Mouse (Mus musculus) spleen, adult 10 weeks (tissue): ENCODE results near the gene Tbc1d24. TPM values are rescaled to one million over a fixed set of nuclear protein-coding genes. Genes with fewer than 3 reads are reported as not detected.

ENCODE experiments used
- polyA plus RNA-seq: library from polyadenylated mRNA; stranded (reverse); fragments of 350-450 nt; fragmentation: Illumina TruSeq; extraction: RNeasy Lipid Tissue Mini Kit (QIAGEN cat#74804); gene quantifications from one replicate; pipeline ENCODE4 v1.2.3, GENCODE M21; 2015; ENCODE audit warnings: low replicate concordance; ENCODE audit not compliant: insufficient read depth

Gene Tbc1d24
- polyA plus RNA-seq = 3.2 TPM

DNA sequence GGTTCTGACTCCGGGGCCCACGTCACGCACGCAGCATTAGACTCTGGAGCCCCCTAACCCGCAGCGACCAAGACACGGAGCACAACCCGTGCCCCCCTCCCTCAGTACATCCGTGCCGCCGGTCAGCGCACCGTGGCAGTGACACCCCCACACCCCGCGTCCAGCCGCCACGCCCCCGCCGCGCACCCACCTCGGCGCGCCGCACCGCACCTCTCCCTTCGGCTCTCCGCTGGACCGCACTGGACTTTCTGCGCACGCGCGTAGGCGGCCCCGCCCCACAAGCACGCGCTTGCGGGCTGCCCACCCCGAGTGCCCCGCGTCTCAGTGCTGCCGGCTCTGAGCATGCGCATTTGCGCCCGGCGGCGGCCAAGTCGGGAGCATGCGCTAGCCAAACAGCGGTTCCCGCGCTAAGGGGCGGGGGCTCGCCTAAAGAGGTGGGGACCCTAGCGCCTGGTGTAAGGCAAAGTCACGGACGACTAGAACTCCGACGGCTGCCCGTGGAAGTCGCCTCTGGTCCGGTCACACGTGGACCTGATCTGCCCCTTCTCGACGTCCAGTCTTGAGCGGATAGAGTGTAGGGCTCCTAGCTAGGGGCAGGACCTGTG is at the start of gene Tbc1d24:
Gene Tbc1d24, minus strand, starts transcription at position 279 of the 605 bp plus-strand sequence.

DNA sequence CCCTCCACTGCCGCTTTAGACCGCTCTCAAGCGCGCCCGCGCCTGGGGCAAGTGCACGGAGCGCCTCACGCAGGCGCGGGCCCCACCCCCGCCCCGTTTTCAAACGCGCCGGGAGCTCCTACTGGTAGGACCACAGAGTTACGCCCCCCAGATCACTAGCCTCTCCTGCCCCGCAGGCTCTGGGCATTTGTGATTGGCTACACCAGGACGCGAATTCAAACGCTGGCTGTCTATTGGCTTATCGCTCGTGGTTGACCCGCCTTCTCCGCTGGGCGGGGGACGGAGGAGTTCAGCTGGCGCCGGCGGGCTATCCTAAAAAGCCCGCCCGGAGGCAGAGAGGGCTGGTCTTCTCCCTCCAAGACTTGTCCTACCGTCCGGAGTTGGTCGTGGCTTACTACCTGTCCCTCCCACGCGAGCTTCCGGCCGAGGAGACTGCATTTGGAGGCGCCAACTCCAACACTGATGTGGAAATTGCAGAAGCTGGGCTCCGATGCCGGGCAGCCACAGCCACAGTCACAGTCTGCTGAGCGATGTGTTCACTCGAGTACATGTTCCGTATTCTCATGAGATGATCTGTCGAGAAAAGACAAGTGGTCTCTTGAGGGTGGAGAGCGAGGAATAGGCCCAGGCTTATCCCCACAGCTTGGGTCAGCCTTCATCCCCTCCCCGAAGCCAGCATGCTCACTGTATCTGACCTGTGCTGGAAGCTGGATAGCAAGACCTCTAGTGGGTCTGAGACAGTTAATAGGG is 46.1 kb upstream of the Tbc1d24 start, which contains the start of gene Ccnf:
Gene Ccnf, minus strand, starts transcription at position 165 of the 750 bp plus-strand sequence.

DNA sequence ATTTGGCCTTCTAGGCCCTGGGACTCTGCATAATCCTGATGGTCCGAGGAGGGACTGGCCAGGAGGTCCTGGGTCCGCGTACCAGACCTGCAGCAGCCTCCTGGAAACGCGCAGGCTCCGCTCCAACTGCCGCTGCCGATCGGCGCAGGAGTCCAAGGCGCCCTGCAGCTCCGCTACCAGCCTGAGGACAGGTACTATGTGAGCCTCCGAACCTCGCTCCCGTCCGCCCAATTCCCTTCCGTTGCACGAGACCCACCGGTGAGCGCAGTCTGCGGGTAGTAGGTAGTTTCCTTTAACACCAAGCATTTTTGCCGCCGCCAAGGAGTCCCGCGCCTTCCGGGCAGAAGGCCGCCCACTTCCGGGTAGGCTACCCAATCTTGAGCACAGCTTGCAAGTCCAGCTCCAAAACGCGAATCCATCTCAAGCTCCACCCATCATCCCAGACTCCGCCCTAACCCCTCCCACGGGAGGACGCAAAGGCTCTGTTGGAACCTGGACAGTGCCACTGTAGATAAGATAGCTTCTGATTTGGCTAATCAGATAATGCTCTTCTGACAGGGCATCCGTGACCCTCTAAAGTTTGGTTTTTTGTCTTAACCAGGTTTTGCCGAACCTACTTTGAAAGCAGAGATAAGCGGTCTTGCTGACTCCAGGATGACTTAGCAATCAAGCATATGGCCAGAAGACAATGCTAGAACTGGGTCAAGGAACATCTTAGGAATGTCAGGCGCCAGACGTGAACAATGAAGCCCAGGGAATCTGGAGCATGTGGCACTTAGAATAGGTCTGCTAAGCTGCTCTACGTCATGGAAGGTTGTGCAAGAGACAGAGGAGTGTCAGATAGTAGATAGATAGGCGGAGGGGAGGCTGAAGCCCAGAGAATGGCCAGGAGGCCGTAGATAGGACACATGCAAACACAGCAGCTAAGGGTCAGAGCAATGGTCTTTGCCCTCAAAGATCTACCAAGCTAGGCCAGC is 15.4 kb upstream of the Tbc1d24 start, which contains the start of gene Tedc2:
Gene Tedc2, minus strand, starts transcription at position 417 of the 977 bp plus-strand sequence.

DNA sequence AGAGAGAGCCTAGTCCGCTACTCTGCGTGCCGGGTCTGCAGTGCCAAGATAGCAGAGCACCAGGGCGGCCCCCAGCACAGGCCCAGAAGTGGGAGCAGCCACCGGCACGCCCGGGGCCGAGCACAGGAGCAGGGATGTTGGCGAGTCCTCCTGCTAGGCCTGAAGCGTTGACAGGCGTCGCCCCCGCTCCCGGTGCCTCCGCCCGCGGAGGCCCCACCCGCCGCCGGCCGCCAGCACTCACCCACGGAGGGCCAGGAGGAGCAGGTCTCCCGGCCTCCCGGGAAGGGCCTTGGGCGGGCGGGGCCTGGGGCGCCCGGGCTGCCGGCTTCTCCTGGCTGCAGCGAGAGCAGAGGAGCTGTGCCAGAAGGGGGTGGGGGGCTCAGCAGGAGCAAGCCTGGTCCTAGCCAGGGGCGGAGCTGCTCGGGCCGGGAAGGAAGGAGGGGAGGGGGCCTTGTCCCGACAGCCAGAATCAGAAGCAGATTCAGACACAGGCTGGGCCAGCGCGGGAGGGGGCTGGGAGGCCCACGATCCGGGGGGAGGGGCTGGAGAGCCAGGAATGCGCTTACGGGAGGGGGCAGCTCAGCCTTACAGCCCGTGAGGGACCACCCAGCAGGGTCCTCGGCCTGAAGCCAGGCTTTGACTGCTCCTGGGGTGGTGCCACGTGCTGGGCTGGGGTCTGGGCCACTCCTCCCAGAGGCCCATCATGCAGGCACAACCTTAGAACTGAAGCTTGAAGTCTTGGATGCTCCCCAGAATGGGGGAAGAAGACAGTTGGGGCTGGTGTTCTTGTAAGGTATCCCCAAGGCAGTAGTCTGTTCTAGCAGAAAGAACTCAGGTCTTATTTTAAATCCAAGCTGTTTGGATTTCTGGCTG is 3.9 kb upstream of the Tbc1d24 start, which contains the start of gene Ntn3:
Gene Ntn3, minus strand, starts transcription at position 489 of the 873 bp plus-strand sequence.

DNA sequence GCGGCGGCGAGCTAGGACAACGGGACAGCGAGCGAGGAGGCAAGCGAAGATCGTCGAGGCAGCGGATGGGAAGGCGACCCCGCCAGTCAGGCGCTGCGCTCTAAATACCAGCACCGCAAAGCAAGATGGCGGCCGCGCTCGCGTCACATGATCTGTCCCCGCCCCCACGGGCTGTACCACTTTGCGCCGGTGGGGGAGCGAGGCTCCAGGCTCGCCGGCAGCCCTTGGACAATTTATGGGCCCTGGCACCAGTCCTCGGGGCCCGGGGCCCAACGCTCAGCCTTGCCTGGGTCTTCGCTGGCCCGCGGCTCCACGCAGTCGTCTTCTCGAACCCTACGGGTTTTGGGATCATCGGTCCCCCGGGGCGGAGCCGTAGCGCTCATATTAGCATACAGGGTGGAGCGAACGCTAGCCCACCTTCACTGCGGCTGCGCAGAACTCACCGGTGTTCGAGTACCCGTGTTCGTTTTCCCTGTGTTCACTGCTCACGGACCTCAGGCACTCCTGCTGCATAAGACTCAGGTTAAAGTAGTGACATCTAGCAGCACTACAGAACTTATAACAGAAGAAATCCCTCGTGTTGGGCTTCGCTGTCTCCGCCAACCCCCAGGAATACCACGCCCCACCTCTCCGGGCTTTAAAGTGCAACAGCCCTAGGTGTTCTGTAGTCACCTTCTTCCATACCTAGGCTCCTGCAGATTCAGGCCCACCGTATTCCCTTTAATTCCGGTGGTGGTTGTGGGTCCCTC is 35.9 kb downstream of the Tbc1d24 start, which contains the start of gene Atp6v0c:
Gene Atp6v0c, minus strand, starts transcription at position 386 of the 749 bp plus-strand sequence.

DNA sequence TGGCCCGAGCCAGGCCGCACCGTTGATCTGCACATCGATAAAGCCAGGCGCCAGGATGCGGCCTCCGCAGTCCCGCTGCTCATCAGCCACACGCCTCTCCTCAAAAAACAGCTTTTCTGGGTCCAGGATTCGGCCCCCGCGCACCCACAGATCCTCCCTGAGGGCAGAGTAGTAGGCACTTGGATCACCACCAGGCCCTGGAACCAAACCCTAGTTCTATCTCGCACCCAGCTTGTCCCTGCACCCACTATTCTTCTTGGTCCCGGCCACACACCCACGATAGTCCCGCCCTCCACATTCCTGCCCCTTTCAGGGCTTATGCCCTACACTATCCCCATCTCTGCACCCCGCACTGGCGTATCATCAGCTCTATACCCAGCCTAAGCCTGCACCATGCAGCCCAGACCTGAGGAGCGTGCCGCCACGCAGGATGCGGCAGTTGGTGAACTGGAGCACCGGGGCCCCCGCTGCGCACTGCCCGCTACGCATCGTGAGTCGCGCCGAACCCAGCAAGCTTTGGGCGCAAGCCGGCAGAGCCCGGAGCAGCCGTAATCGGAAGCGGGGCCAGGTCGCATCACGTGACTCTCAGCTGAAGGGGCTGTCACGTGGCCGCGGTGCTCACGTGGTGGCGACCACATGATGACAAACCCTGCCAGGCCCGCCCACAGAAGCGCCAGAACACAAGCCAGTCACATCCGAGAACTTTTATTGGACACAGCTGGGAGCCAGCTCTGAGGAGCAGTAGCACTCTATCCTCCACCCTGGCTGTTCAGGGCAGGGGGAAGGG is 42.0 kb downstream of the Tbc1d24 start, which contains the start of gene Amdhd2:
Gene Amdhd2, minus strand, starts transcription at position 591 of the 787 bp plus-strand sequence.

DNA sequence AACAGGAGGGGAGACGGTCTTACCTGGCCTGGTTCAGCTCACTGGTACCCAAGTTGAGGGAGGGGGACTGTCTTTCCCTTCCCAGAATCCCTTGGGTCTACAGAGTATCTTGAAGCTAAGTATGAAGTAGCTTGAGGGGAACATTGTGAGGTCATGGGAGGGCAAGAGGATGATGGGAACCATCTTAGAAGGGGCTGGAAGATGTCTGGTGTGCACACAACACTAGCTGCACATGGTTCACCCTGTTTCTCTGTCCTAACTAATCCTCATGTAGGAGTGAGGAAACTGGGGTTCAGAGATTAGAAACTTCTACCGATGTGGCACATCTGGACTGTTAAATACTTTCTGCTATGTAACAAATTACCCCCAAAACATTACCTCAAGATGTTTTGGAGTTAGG is 54.5 kb downstream of the Tbc1d24 start, which contains the start of gene Pdpk1:
Gene Pdpk1, minus strand, starts transcription at position 101 of the 400 bp plus-strand sequence.

Other genes with a start within 250 kb of the Tbc1d24 start
- 11.0 TPM for gene Prss30, start 225.0 kb downstream of the Tbc1d24 start, polyA plus RNA-seq
- not detected for gene Prss22, start 207.5 kb downstream of the Tbc1d24 start, polyA plus RNA-seq
- gene Prss27, start 167.4 kb downstream of the Tbc1d24 start, polyA plus RNA-seq = not detected
- 19.9 TPM for gene Kctd5, start 132.1 kb downstream of the Tbc1d24 start, polyA plus RNA-seq
- 44.5 TPM for gene Pdpk1, start 54.6 kb downstream of the Tbc1d24 start, polyA plus RNA-seq
- 10.0 TPM for gene Amdhd2, start 41.8 kb downstream of the Tbc1d24 start, polyA plus RNA-seq
- 93.7 TPM for gene Atp6v0c, start 35.9 kb downstream of the Tbc1d24 start, polyA plus RNA-seq
- 0.25 TPM for gene Ntn3, start 4.0 kb upstream of the Tbc1d24 start, polyA plus RNA-seq
- 5.4 TPM for gene Tedc2, start 15.3 kb upstream of the Tbc1d24 start, polyA plus RNA-seq
- gene Ccnf, start 45.9 kb upstream of the Tbc1d24 start, polyA plus RNA-seq = 6.5 TPM
- gene Abca17, start 145.5 kb upstream of the Tbc1d24 start, polyA plus RNA-seq = 0.91 TPM
- 26.4 TPM for gene Abca3, start 146.4 kb upstream of the Tbc1d24 start, polyA plus RNA-seq
- 110 TPM for gene Rnps1, start 209.0 kb upstream of the Tbc1d24 start, polyA plus RNA-seq
- gene Eci1, start 221.1 kb upstream of the Tbc1d24 start, polyA plus RNA-seq = 37.5 TPM
- gene Dnase1l2, start 237.5 kb upstream of the Tbc1d24 start, polyA plus RNA-seq = 8.5 TPM